Mouse (Mus musculus) mammary gland, adult 2 months (tissue): ENCODE measurements around the gene Prr29. TPM values are rescaled to one million over a fixed set of nuclear protein-coding genes. Genes with fewer than 3 reads are reported as not detected.

ENCODE experiments used
- polyA plus RNA-seq: library from polyadenylated mRNA; depleted of rRNA; stranded (reverse); fragments of >200 nt; gene quantifications from 2 replicates; pipeline ENCODE4 v1.2.3, GENCODE M21; 2012; ENCODE audit warnings: low replicate concordance; rRNA removed

Prr29 gene
- polyA plus RNA-seq: 0.59 and 3.7 TPM in 2 replicates

GRCm38 (mm10) chr11:106365366-106365765, at the start of gene Prr29:
Gene Prr29 (plus strand): TSS chr11:106365472.

DNA sequence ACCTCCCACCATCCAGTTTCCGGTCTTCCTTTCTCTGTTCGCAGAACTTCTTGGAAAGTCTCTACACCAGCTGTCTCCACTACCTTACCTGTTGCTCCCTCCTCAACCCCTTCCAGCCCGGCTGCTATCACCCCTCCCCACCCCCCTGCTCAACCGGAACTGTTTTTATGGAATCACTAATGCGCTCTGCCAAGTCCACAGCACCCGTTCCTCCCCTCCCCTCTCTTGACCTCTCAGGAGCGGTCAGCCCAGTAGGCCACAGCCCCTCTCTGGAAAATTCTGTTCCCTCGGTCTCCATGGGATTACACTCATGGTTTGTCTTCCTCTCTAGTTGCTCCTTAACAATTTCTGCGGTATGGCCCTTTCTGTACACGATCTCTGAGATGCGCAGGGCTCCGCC, 12.1 kb upstream of the Prr29 start, which contains the start of gene Scn4a:
TSS of gene Scn4a (minus strand) at position 101 of the 400 bp plus-strand sequence.

DNA sequence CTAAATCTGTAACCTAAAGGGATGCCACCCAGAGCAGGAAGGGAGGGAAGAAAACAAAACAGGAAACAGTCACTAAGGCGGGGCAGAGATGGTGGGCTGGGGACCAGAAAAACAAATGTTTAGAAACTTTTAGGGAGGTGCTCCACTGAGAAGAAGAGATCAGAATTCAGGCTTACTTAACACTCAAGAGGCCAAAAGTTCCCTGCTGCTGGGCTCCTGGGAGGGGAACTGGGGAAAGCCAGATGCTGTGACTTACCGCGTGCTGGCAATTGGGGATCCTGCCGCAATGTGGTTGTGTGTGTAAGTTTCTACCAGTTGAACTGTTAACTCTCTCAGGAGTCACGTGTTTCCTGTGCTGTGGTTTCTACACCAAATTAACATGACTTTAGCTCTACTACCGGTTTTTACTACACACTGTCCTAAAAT, 22.5 kb downstream of the Prr29 start, which contains the start of gene Icam2:
TSS of gene Icam2 (minus strand) at position 285 of the 426 bp plus-strand sequence.

Other genes starting within 250 kb of the Prr29 start
- not detected in 2 replicates for gene Gm10840, start 204.6 kb upstream of the Prr29 start, polyA plus RNA-seq
- 139 and 178 TPM in 2 replicates for gene Limd2, start 204.6 kb upstream of the Prr29 start, polyA plus RNA-seq
- 30.4 and 43.7 TPM in 2 replicates for gene Strada, start 163.3 kb upstream of the Prr29 start, polyA plus RNA-seq
- gene Ccdc47, start 149.1 kb upstream of the Prr29 start, polyA plus RNA-seq: 8.0 and 20.2 TPM in 2 replicates
- gene Ddx42, start 148.5 kb upstream of the Prr29 start, polyA plus RNA-seq: 7.4 and 10.8 TPM in 2 replicates
- 11.0 and 13.9 TPM in 2 replicates for gene Ftsj3, start 109.4 kb upstream of the Prr29 start, polyA plus RNA-seq
- 23.5 and 41.8 TPM in 2 replicates for gene Psmc5, start 109.3 kb upstream of the Prr29 start, polyA plus RNA-seq
- gene Smarcd2, start 92.5 kb upstream of the Prr29 start, polyA plus RNA-seq: 146 and 157 TPM in 2 replicates
- gene Tcam1, start 88.8 kb upstream of the Prr29 start, polyA plus RNA-seq: 0.11 and 0.33 TPM in 2 replicates
- gene Gh, start 63.6 kb upstream of the Prr29 start, polyA plus RNA-seq: 0.68 and 1.5 TPM in 2 replicates
- 140 and 163 TPM in 2 replicates for gene Cd79b, start 50.7 kb upstream of the Prr29 start, polyA plus RNA-seq
- 1.9 and 41.1 TPM in 2 replicates for gene Scn4a, start 12.2 kb upstream of the Prr29 start, polyA plus RNA-seq
- gene Icam2, start 22.6 kb downstream of the Prr29 start, polyA plus RNA-seq: 54.7 and 61.3 TPM in 2 replicates
- gene Ern1, start 122.4 kb downstream of the Prr29 start, polyA plus RNA-seq: 20.1 and 29.2 TPM in 2 replicates
- gene Tex2, start 248.0 kb downstream of the Prr29 start, polyA plus RNA-seq: 20.2 and 29.7 TPM in 2 replicates